ENCODE assay signal across 18 mouse cellular contexts in genomic region chr2:52577700-52578099, GRCm38 (mm10).
"Had no signal": no experiment of that assay in that cellular context is flagged by ENCODE, and none has a peak within 500 bp of the region (broad histone marks: within the 10 kb centered on the region; RNA-seq: fewer than 3 reads in every experiment).

No protein-coding gene starts in this region.

- H3K27ac ChIP-seq: kidney, postnatal 0 days; layer of hippocampus, adult 2 months; left cerebral cortex, adult 2 months; liver, embryonic 13.5 days; macrophage; midbrain, embryonic 10.5 days; midbrain, embryonic 13.5 days; neural tube, embryonic 13.5 days had no signal

- DNase-seq: kidney, adult 2 months; kidney, postnatal 25 days; layer of hippocampus, adult 9-11 months; liver, embryonic 13.5 days; lung, embryonic 14.5 days; thymus, adult 18-20 months; thymus, postnatal 4 days had no signal

- H3K9ac ChIP-seq: liver, embryonic 13.5 days; lung, embryonic 14.5 days; midbrain, embryonic 13.5 days; neural tube, embryonic 13.5 days had no signal

- ATAC-seq: lung, postnatal 0 days; midbrain, embryonic 13.5 days; midbrain, embryonic 16.5 days had no signal

- H3K4me1 ChIP-seq: midbrain, embryonic 13.5 days; neural tube, embryonic 13.5 days had no signal

- H3K4me2 ChIP-seq: liver, embryonic 13.5 days; lung, embryonic 14.5 days; midbrain, embryonic 13.5 days; neural tube, embryonic 13.5 days had no signal

- H3K9me3 ChIP-seq: liver, embryonic 13.5 days; midbrain, embryonic 10.5 days; midbrain, embryonic 13.5 days; neural tube, embryonic 13.5 days had no signal

- H3K27me3 ChIP-seq: megakaryocyte, embryonic 14.5 days; midbrain, embryonic 13.5 days; neural tube, embryonic 13.5 days had no signal

- H3K4me3 ChIP-seq: layer of hippocampus, adult 2 months; left cerebral cortex, adult 2 months; liver, embryonic 13.5 days; megakaryocyte, embryonic 14.5 days; midbrain, embryonic 10.5 days; midbrain, embryonic 13.5 days; myocyte; neural tube, embryonic 13.5 days had no signal

- H3K36me3 ChIP-seq: liver, embryonic 13.5 days; midbrain, embryonic 10.5 days; midbrain, embryonic 13.5 days; neural tube, embryonic 13.5 days had no signal
